ENCODE assay signal across 22 mouse cellular contexts in genomic region chr14:61945659-61946058, GRCm38 (mm10).
A peak's percentile ranks its signal among the peaks of the same experiment; 100 is the strongest.
DNase-seq lines count a peak whose midpoint lies in the region; ATAC-seq and TF ChIP-seq lines count a peak whose summit lies in the region.
"Had no signal": no experiment of that assay in that cellular context is flagged by ENCODE, and none has a peak within 500 bp of the region (broad histone marks: within the 10 kb centered on the region; RNA-seq: fewer than 3 reads in every experiment).

No protein-coding gene starts in this region.

- WGBS in forebrain, embryonic 14.5 days: 21% methylated on average over 5 of the region's 5 CpGs
- 18% methylated on average over 5 of the region's 5 CpGs for WGBS in forebrain, embryonic 13.5 days
- WGBS in lung, embryonic 14.5 days: 29% methylated on average over 5 of the region's 5 CpGs

- H3K9ac ChIP-seq in forebrain, embryonic 14.5 days (ENCODE audit: low read length): no peak overlapping the region
- no peak overlapping the region for H3K9ac ChIP-seq in forebrain, embryonic 13.5 days
- H3K9ac ChIP-seq in lung, embryonic 14.5 days: no peak overlapping the region
- H3K9ac ChIP-seq: embryonic facial prominence, embryonic 15.5 days; hindbrain, embryonic 13.5 days; intestine, embryonic 15.5 days had no signal

- peaks cover 5% of the 10 kb centered on the region; the same call in 1 of the 2 replicates for H3K4me1 ChIP-seq in forebrain, embryonic 14.5 days (ENCODE audit: control insufficient read depth, insufficient read depth, low read length)
- H3K4me1 ChIP-seq in forebrain, embryonic 13.5 days: peaks cover 16% of the 10 kb centered on the region
- 0 out of 2 replicates have a peak, but pooled peaks cover 8% of the 10 kb centered on the region for H3K4me1 ChIP-seq in lung, embryonic 14.5 days (ENCODE audit: insufficient read depth)

- no peak overlapping the region for H3K4me3 ChIP-seq in forebrain, embryonic 14.5 days (ENCODE audit: low read depth, low read length)
- no peak overlapping the region for H3K4me3 ChIP-seq in forebrain, embryonic 13.5 days
- no peak overlapping the region for H3K4me3 ChIP-seq in lung, embryonic 14.5 days (ENCODE audit: low read depth, low read length)
- H3K4me3 ChIP-seq: embryonic facial prominence, embryonic 15.5 days; erythroblast, embryonic 14.5 days; heart, embryonic 10.5 days; hindbrain, embryonic 13.5 days; intestine, embryonic 15.5 days had no signal

- no peaks in the 10 kb centered on the region for H3K27me3 ChIP-seq in forebrain, embryonic 14.5 days (replicated peaks; ENCODE audit: control insufficient read depth, insufficient read depth, low read length)
- no peaks in the 10 kb centered on the region for H3K27me3 ChIP-seq in forebrain, embryonic 13.5 days
- no peaks in the 10 kb centered on the region for H3K27me3 ChIP-seq in lung, embryonic 14.5 days (ENCODE audit: insufficient read depth, low read length)
- H3K27me3 ChIP-seq: embryonic facial prominence, embryonic 15.5 days; hindbrain, embryonic 13.5 days; intestine, embryonic 15.5 days had no signal

- no peak for ATAC-seq in forebrain, embryonic 14.5 days
- ATAC-seq in forebrain, embryonic 13.5 days: no peak
- peak; percentile 62 for ATAC-seq in frontal cortex, adult (ENCODE audit: low TSS enrichment)
- no peak for ATAC-seq in lung, embryonic 14.5 days (ENCODE audit: insufficient read depth)
- ATAC-seq: CD4-positive, CD25-positive, alpha-beta regulatory T cell, adult 4 months; intestine, embryonic 15.5 days had no signal

- no peak for TF ChIP-seq CTCF in lung, embryonic 14.5 days (IDR thresholded peaks at IDR 0.05; ENCODE audit: low read depth)

- no peak overlapping the region for H3K27ac ChIP-seq in forebrain, embryonic 14.5 days (ENCODE audit: low read depth, low read length)
- no peak overlapping the region for H3K27ac ChIP-seq in forebrain, embryonic 13.5 days
- no peak overlapping the region for H3K27ac ChIP-seq in lung, embryonic 14.5 days (ENCODE audit: low read depth)
- H3K27ac ChIP-seq: embryonic facial prominence, embryonic 15.5 days; heart, embryonic 10.5 days; hindbrain, embryonic 13.5 days; intestine, embryonic 15.5 days had no signal

- H3K4me2 ChIP-seq in forebrain, embryonic 14.5 days (ENCODE audit: low read length): no peak overlapping the region
- H3K4me2 ChIP-seq in forebrain, embryonic 13.5 days: no peak overlapping the region
- H3K4me2 ChIP-seq in lung, embryonic 14.5 days: no peak overlapping the region
- H3K4me2 ChIP-seq: embryonic facial prominence, embryonic 15.5 days; hindbrain, embryonic 13.5 days; intestine, embryonic 15.5 days had no signal

- H3K36me3 ChIP-seq in forebrain, embryonic 14.5 days (ENCODE audit: control insufficient read depth, insufficient read depth, low read length): no peaks in the 10 kb centered on the region
- no peaks in the 10 kb centered on the region for H3K36me3 ChIP-seq in forebrain, embryonic 13.5 days (ENCODE audit: poor library complexity, severe bottlenecking)
- H3K36me3 ChIP-seq in lung, embryonic 14.5 days (ENCODE audit: insufficient read depth): no peaks in the 10 kb centered on the region
- H3K36me3 ChIP-seq: embryonic facial prominence, embryonic 15.5 days; G1E; heart, embryonic 10.5 days; hindbrain, embryonic 13.5 days; intestine, embryonic 15.5 days had no signal

- H3K9me3 ChIP-seq in forebrain, embryonic 14.5 days (replicated peaks; ENCODE audit: control insufficient read depth, low read length): no peaks in the 10 kb centered on the region
- H3K9me3 ChIP-seq in forebrain, embryonic 13.5 days (replicated peaks): no peaks in the 10 kb centered on the region
- no peaks in the 10 kb centered on the region for H3K9me3 ChIP-seq in lung, embryonic 14.5 days (ENCODE audit: low read depth, low read length)
- H3K9me3 ChIP-seq: embryonic facial prominence, embryonic 15.5 days; G1E; heart, embryonic 10.5 days; hindbrain, embryonic 13.5 days; intestine, embryonic 15.5 days had no signal

- peak; percentile 21 for DNase-seq in forebrain, embryonic 14.5 days (ENCODE audit: low spot score)
- DNase-seq in frontal cortex, postnatal 25 days (ENCODE audit: low spot score in 2 of 2): no peak
- DNase-seq in lung, embryonic 14.5 days: peak; percentile 53
- DNase-seq in lung, adult 18-20 months: no peak
- DNase-seq in telencephalon, adult 2 months (ENCODE audit: low read depth, low spot score): peak; percentile 33
- DNase-seq: adrenal gland, postnatal 10 days; B cell, adult 2 months; cerebellum, adult 2 months; cerebellum, postnatal 10 days; gastrocnemius, postnatal 10 days; heart, adult 18-20 months; heart, postnatal 10 days; heart, postnatal 4 days had no signal

Comparison
In these comparisons a context has a peak if more than half of its experiments do, and no peak if none do; other contexts are left out.
1. DNase-seq: peak in forebrain, embryonic 14.5 days (single experiment), lung, embryonic 14.5 days (single experiment) and telencephalon, adult 2 months (single experiment); none in frontal cortex, postnatal 25 days (0 of 2) and lung, adult 18-20 months (0 of 2).